Mouse (Mus musculus) lung, adult 2 months (tissue): ENCODE measurements around the gene Atp6v1e1.

ENCODE experiments used
- CTCF ChIP-seq: fragments of 200-500 bp; IDR thresholded peaks from 2 replicates; pipeline ENCODE4 v1.5.1; 2011; ENCODE audit warnings: mild to moderate bottlenecking, low read length, control low read depth; ENCODE audit not compliant: insufficient read depth
- POLR2A ChIP-seq: fragments of 200-500 bp; IDR thresholded peaks from 2 replicates; pipeline ENCODE4 v1.6.1; 2011; ENCODE audit warnings: low read depth, mild to moderate bottlenecking, control low read depth, low read length, borderline replicate concordance; ENCODE audit errors: extremely low read depth

DNA sequence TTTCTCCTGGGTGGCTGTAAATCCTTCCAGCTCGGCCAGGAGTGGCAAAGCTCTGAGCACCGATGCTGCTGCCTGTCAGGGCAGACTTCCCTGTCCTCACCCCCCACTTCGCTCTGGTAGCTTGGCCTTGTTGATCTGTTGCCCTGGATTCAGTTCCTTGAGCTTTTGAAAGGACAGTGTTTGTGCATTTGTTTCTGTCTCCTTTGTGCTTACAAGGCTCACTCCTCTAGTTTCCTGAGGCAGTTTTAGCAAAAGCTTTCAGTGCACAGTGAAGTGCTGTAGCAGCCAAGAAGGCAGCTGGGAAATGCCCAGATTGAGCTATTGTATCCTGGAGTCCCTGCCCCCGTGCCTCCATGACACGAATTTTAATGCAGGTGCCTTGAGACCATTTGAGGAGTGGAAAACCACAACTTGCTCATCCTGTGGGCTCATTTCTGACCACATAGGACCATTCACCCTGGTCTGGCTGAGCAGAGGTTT is 49.4 kb downstream of the Atp6v1e1 start, which contains the start of gene Slc25a18:
- TF ChIP-seq CTCF = no peak
- no peak for TF ChIP-seq POLR2A
